Mouse (Mus musculus): Measurements from ENCODE around the gene Stxbp5. TPM values are rescaled to one million over a fixed set of nuclear protein-coding genes. Genes with fewer than 3 reads are reported as not detected.

Stxbp5 gene
- total and polyA plus RNA-seq, 2 experiments = 6.1 to 8.4 TPM

DNA sequence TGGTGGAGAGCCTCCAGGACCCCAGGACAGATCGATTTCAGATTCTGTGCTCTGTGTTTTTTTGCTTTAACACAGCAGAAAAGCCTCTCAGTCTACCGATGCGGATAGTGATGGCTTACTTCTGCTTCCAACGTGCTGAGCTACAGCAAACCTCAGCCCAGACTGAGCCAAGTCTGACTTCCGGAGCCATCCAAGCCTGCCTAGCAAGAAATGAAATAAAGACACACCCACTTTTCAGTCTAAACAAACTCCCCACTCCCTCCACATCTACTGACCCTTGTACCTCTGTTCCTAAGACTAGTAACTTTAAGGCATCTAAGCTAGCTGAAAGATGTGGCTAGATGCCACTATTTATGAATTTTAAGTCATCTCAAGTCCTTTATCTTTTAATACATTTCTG is 182.8 kb downstream of the Stxbp5 start:
- Histone ChIP-seq H3K79me2 (ENCODE audit: control insufficient read depth, insufficient read depth, low read length) (no peaks in the 10 kb centered on the region), H3K4me3 (ENCODE audit: insufficient read depth, low read depth, low read length) (no peak overlapping the region), H3K27ac (replicated peaks; ENCODE audit: insufficient read depth, low read depth, low read length) (no peak overlapping the region), H3K27me3 (ENCODE audit: control insufficient read depth, insufficient read depth, low read length) (no peaks in the 10 kb centered on the region), H3K9ac (ENCODE audit: low read depth, low read length) (no peak overlapping the region), H3K36me3 (ENCODE audit: control insufficient read depth, insufficient read depth, low read length) (no peaks in the 10 kb centered on the region), H3K4me1 (ENCODE audit: control insufficient read depth, insufficient read depth, low read length) (no peaks in the 10 kb centered on the region)
- 61% methylated on average over 5 of the region's 5 CpGs for WGBS
- DNase-seq (ENCODE audit: extremely low read depth, low read depth, low spot score) = peak; percentile 15
- TF ChIP-seq POLR2A (IDR thresholded peaks at IDR 0.05; ENCODE audit: extremely low read depth, insufficient read depth, low read length) = no peak
- TF ChIP-seq CTCF (IDR thresholded peaks at IDR 0.05; ENCODE audit: low read depth, low read length) = no peak

Other genes starting within 250 kb of the Stxbp5 start
- 0.92 and 1.3 TPM in 2 replicates for gene Samd5, start 225.9 kb downstream of the Stxbp5 start, total RNA-seq (2014; rRNA removed)
- 0.17 and 0.21 TPM in 2 replicates for gene Samd5, start 225.9 kb downstream of the Stxbp5 start, polyA plus RNA-seq (2012; rRNA removed)